Mouse (Mus musculus): ENCODE measurements at regions not wholly inside any gene's neighbourhood (a gene's known extent, or its start where the extent isn't known, plus 50 kb on each side); places are given as distances from the start of the nearest gene placed in this dataset.

- no peak for DNase-seq (ENCODE audit: low read depth, low spot score)
Measured at GRCm38 (mm10) chr3:41365145-41365830, 190.2 kb upstream of the Jade1 start.

GRCm38 (mm10) chr3:41363947-41364346, 191.6 kb upstream of the Jade1 start:
- DNase-seq (ENCODE audit: low read depth, low spot score) = no peak

- DNase-seq (ENCODE audit: low read depth, low spot score) = no peak
Measured at GRCm38 (mm10) chr3:41360231-41360630, 195.3 kb upstream of the Jade1 start.

GRCm38 (mm10) chr3:41359458-41359857, 196.1 kb upstream of the Jade1 start:
- DNase-seq (ENCODE audit: low read depth, low spot score) = no peak

GRCm38 (mm10) chr3:41353021-41353420, 202.5 kb upstream of the Jade1 start:
- DNase-seq (ENCODE audit: low read depth, low spot score) = no peak

- DNase-seq (ENCODE audit: low read depth, low spot score) = no peak
Measured at GRCm38 (mm10) chr3:41351786-41352185, 203.7 kb upstream of the Jade1 start.

- no peak for DNase-seq (ENCODE audit: low read depth, low spot score)
Measured at GRCm38 (mm10) chr3:41351091-41351685, 204.3 kb upstream of the Jade1 start.

- DNase-seq (ENCODE audit: low read depth, low spot score) = no peak
Measured at GRCm38 (mm10) chr3:41350331-41350730, 205.2 kb upstream of the Jade1 start.

GRCm38 (mm10) chr3:41348795-41349194, 206.7 kb upstream of the Jade1 start:
- peak; percentile 50 for DNase-seq (ENCODE audit: low read depth, low spot score)

GRCm38 (mm10) chr3:41346863-41347262, 208.7 kb upstream of the Jade1 start:
- no peak for DNase-seq (ENCODE audit: low read depth, low spot score)

- DNase-seq (ENCODE audit: low read depth, low spot score) = no peak
Measured at GRCm38 (mm10) chr3:41343431-41343830, 212.1 kb upstream of the Jade1 start.

- DNase-seq (ENCODE audit: low read depth, low spot score) = no peak
Measured at GRCm38 (mm10) chr3:41332481-41332880, 223.1 kb upstream of the Jade1 start.

GRCm38 (mm10) chr3:41330356-41330755, 225.2 kb upstream of the Jade1 start:
- no peak for DNase-seq (ENCODE audit: low read depth, low spot score)

GRCm38 (mm10) chr3:41328828-41329227, 226.7 kb upstream of the Jade1 start:
- DNase-seq (ENCODE audit: low read depth, low spot score) = no peak

- DNase-seq (ENCODE audit: low read depth, low spot score) = no peak
Measured at GRCm38 (mm10) chr3:41326211-41327104, 229.1 kb upstream of the Jade1 start.

- no peak for DNase-seq (ENCODE audit: low read depth, low spot score)
Measured at GRCm38 (mm10) chr3:41321808-41322207, 233.7 kb upstream of the Jade1 start.

GRCm38 (mm10) chr3:41319214-41319856, 236.2 kb upstream of the Jade1 start:
- DNase-seq (ENCODE audit: low read depth, low spot score) = no peak

- no peak for DNase-seq (ENCODE audit: low read depth, low spot score)
Measured at GRCm38 (mm10) chr3:41318232-41319131, 235.6 kb upstream of the Pgrmc2 start.

- no peak for DNase-seq (ENCODE audit: low read depth, low spot score)
Measured at GRCm38 (mm10) chr3:41317170-41317569, 234.3 kb upstream of the Pgrmc2 start.

- no peak for DNase-seq (ENCODE audit: low read depth, low spot score)
Measured at GRCm38 (mm10) chr3:41312492-41312891, 229.6 kb upstream of the Pgrmc2 start.

Measured in CD4-positive, CD25-positive, alpha-beta regulatory T cell, adult 2 months (primary cell).